Mouse (Mus musculus) stomach, postnatal 0 days (tissue): ENCODE results near the gene Zfp219. TPM values are rescaled to one million over a fixed set of nuclear protein-coding genes. Genes with fewer than 3 reads are reported as not detected.

Source experiments
- ATAC-seq: fragments of 200-750 bp; cut with Nextera tagmentation; 2 replicates; pipeline ENCODE4 v1.8.0; 2017; ENCODE audit not compliant: low FRiP score, low TSS enrichment
- DNase-seq: peaks from one replicate; pipeline ENCODE4 v3.0.0-alpha.2; 2016; ENCODE audit warnings: low spot score
- H3K27ac ChIP-seq: fragments of 300-500 bp; sonication (generic); replicated peaks from 2 replicates; pipeline ENCODE4 v1.5.1; 2014; ENCODE audit warnings: mild to moderate bottlenecking, control low read depth
- H3K27me3 ChIP-seq: fragments of 300-500 bp; sonication (generic); 2 replicates; pipeline ENCODE4 v1.6.1; 2014; ENCODE audit warnings: low read length; ENCODE audit not compliant: control insufficient read depth, insufficient read depth
- H3K36me3 ChIP-seq: fragments of 300-500 bp; sonication (generic); 2 replicates; pipeline ENCODE4 v1.6.1; 2014; ENCODE audit warnings: low read length, mixed read lengths; ENCODE audit not compliant: control insufficient read depth, insufficient read depth
- H3K4me1 ChIP-seq: fragments of 300-500 bp; sonication (generic); replicated peaks from 2 replicates; pipeline ENCODE4 v1.6.1; 2014; ENCODE audit warnings: antibody characterized with exemption; ENCODE audit not compliant: control insufficient read depth, insufficient read depth
- H3K4me2 ChIP-seq: fragments of 300-500 bp; sonication (generic); replicated peaks from 2 replicates; pipeline ENCODE4 v1.6.1; 2014; ENCODE audit warnings: low read depth, mild to moderate bottlenecking, control low read depth, moderate library complexity
- H3K4me3 ChIP-seq: fragments of 300-500 bp; sonication (generic); 2 replicates; pipeline ENCODE4 v1.5.1; 2014; ENCODE audit warnings: low read depth, low read length, control low read depth
- H3K9ac ChIP-seq: fragments of 300-500 bp; sonication (generic); 2 replicates; pipeline ENCODE4 v1.6.1; 2014; ENCODE audit warnings: mild to moderate bottlenecking, low read length, control low read depth, mixed read lengths
- H3K9me3 ChIP-seq: fragments of 300-500 bp; sonication (generic); 2 replicates; pipeline ENCODE4 v1.6.1; 2016; ENCODE audit warnings: low read length; ENCODE audit not compliant: control insufficient read depth
- CTCF ChIP-seq: IDR thresholded peaks from 2 replicates; pipeline ENCODE4 v1.5.1; 2016; ENCODE audit warnings: antibody characterized with exemption, low read depth, mild to moderate bottlenecking, moderate library complexity
- EP300 ChIP-seq: optimal IDR thresholded peaks from 2 replicates; pipeline ENCODE3; 2016; ENCODE audit warnings: antibody characterized with exemption
- WGBS: fragments of 180-500 bp; shearing (Covaris S2); extraction: QIAGEN DNeasy Blood & Tissue Kit; methylation state at CpG from one replicate; pipeline ENCODE4 v1.1.7; 2014; 5-methylcytosine and 5-hydroxymethylcytosine counted together
- polyA plus RNA-seq: library from polyadenylated mRNA; unstranded; fragments of >200 nt; fragmentation: Nextera tagmentation; extraction: Ambion mirVana; gene quantifications from 2 replicates; pipeline ENCODE4 v1.2.1, GENCODE M21; 2015

Zfp219 gene
- polyA plus RNA-seq, 1 experiment from 2014 or later = 18.1 TPM

- H3K9ac ChIP-seq = peak overlapping the region; percentile 95
- peak; percentile 67 for TF ChIP-seq CTCF
- TF ChIP-seq EP300 = peak; percentile 65
- H3K36me3 ChIP-seq = no peaks in the 10 kb centered on the region
- H3K4me1 ChIP-seq = peaks cover 13% of the 10 kb centered on the region; the same call in 1 of the 2 replicates
- under 1% methylated on average over 70 of the region's 74 CpGs for WGBS
- peak overlapping the region; percentile 75 for H3K4me2 ChIP-seq
- peak overlapping the region; percentile 71 for H3K4me3 ChIP-seq
- DNase-seq (peak; percentile 98), ATAC-seq (peak; percentile 88)
- H3K27ac ChIP-seq = peak overlapping the region; percentile 100
- no peaks in the 10 kb centered on the region for H3K27me3 ChIP-seq
- no peaks in the 10 kb centered on the region for H3K9me3 ChIP-seq
Observed at GRCm38 (mm10) chr14:52019590-52020340, 768 bp downstream of the Zfp219 start.

GRCm38 (mm10) chr14:52019051-52019589, 1.4 kb downstream of the Zfp219 start:
- H3K4me1 ChIP-seq = peaks cover 13% of the 10 kb centered on the region; the same call in 1 of the 2 replicates
- peak overlapping the region; percentile 100 for H3K27ac ChIP-seq
- peak overlapping the region; percentile 71 for H3K4me3 ChIP-seq
- TF ChIP-seq EP300 (no peak), CTCF (no peak; the same call in 1 of the 2 replicates)
- ATAC-seq = peak; percentile 0; the same call in 1 of the 2 replicates
- no peak for DNase-seq
- H3K36me3 ChIP-seq = no peaks in the 10 kb centered on the region
- H3K9ac ChIP-seq = peak overlapping the region; percentile 95
- H3K4me2 ChIP-seq = peak overlapping the region; percentile 75
- H3K9me3 ChIP-seq = no peaks in the 10 kb centered on the region
- WGBS = 24% methylated on average over 12 of the region's 12 CpGs
- no peaks in the 10 kb centered on the region for H3K27me3 ChIP-seq

- TF ChIP-seq CTCF (no peak), EP300 (no peak)
- H3K27ac ChIP-seq = peak overlapping the region; percentile 100; the same call in 1 of the 2 replicates
- peak overlapping the region; percentile 71; the same call in 1 of the 2 replicates for H3K4me3 ChIP-seq
- H3K4me1 ChIP-seq = peaks cover 13% of the 10 kb centered on the region; the same call in 1 of the 2 replicates
- peak overlapping the region; percentile 75 for H3K4me2 ChIP-seq
- peak overlapping the region; percentile 95; the same call in 1 of the 2 replicates for H3K9ac ChIP-seq
- no peaks in the 10 kb centered on the region for H3K9me3 ChIP-seq
- DNase-seq = no peak
- 82% methylated on average over 15 of the region's 15 CpGs for WGBS
- H3K36me3 ChIP-seq = no peaks in the 10 kb centered on the region
- ATAC-seq = no peak
- no peaks in the 10 kb centered on the region for H3K27me3 ChIP-seq
Observed at GRCm38 (mm10) chr14:52018248-52019050, 2.1 kb downstream of the Zfp219 start.

GRCm38 (mm10) chr14:52017662-52018061, 2.9 kb downstream of the Zfp219 start:
- Histone ChIP-seq H3K4me1 (peaks cover 13% of the 10 kb centered on the region; the same call in 1 of the 2 replicates), H3K4me2 (no peak overlapping the region), H3K27me3 (no peaks in the 10 kb centered on the region), H3K9me3 (no peaks in the 10 kb centered on the region), H3K4me3 (no peak overlapping the region), H3K27ac (no peak overlapping the region), H3K9ac (no peak overlapping the region), H3K36me3 (no peaks in the 10 kb centered on the region)
- DNase-seq (no peak), ATAC-seq (no peak)
- WGBS = 77% methylated on average over 4 of the region's 4 CpGs
- no peak for TF ChIP-seq EP300
- no peak for TF ChIP-seq CTCF

GRCm38 (mm10) chr14:52016625-52017405, 3.7 kb downstream of the Zfp219 start:
- no peaks in the 10 kb centered on the region for H3K9me3 ChIP-seq
- no peak overlapping the region for H3K9ac ChIP-seq
- peaks cover 13% of the 10 kb centered on the region; the same call in 1 of the 2 replicates for H3K4me1 ChIP-seq
- no peak overlapping the region for H3K4me3 ChIP-seq
- 83% methylated on average over 13 of the region's 13 CpGs for WGBS
- H3K27me3 ChIP-seq = no peaks in the 10 kb centered on the region
- DNase-seq (peak; percentile 68), ATAC-seq (no peak)
- TF ChIP-seq CTCF (no peak), EP300 (no peak)
- H3K27ac ChIP-seq = peak overlapping the region; percentile 99
- H3K36me3 ChIP-seq = no peaks in the 10 kb centered on the region
- H3K4me2 ChIP-seq = peak overlapping the region; percentile 11; the same call in 1 of the 2 replicates
